Mouse (Mus musculus) stomach, embryonic 15.5 days (tissue): ENCODE data around the gene Hemk1. TPM values are rescaled to one million over a fixed set of nuclear protein-coding genes. Genes with fewer than 3 reads are reported as not detected.

Experiments
- ATAC-seq: fragments of 200-750 bp; cut with Nextera tagmentation; 2 replicates; pipeline ENCODE4 v1.8.0; 2017; ENCODE audit warnings: low read depth, moderate number of reproducible peaks, moderate TSS enrichment; ENCODE audit not compliant: insufficient read depth, low FRiP score
- H3K27ac ChIP-seq: fragments of 300-500 bp; sonication (generic); 2 replicates; pipeline ENCODE4 v1.5.1; 2015; ENCODE audit warnings: mild to moderate bottlenecking, inconsistent platforms
- H3K27me3 ChIP-seq: fragments of 300-500 bp; sonication (generic); replicated peaks from 2 replicates; pipeline ENCODE4 v1.6.1; 2015; ENCODE audit warnings: inconsistent platforms
- H3K36me3 ChIP-seq: fragments of 300-500 bp; sonication (generic); 2 replicates; pipeline ENCODE4 v1.6.1; 2015; ENCODE audit warnings: inconsistent platforms
- H3K4me1 ChIP-seq: fragments of 300-500 bp; sonication (generic); 2 replicates; pipeline ENCODE4 v1.6.1; 2015; ENCODE audit warnings: inconsistent platforms
- H3K4me2 ChIP-seq: fragments of 300-500 bp; sonication (generic); 2 replicates; pipeline ENCODE4 v1.6.1; 2015; ENCODE audit warnings: mild to moderate bottlenecking, inconsistent platforms
- H3K4me3 ChIP-seq: fragments of 300-500 bp; sonication (generic); replicated peaks from 2 replicates; pipeline ENCODE4 v1.5.1; 2015; ENCODE audit warnings: inconsistent platforms
- H3K9ac ChIP-seq: fragments of 300-500 bp; sonication (generic); 2 replicates; pipeline ENCODE4 v1.6.1; 2015; ENCODE audit warnings: inconsistent platforms
- H3K9me3 ChIP-seq: fragments of 300-500 bp; sonication (generic); 2 replicates; pipeline ENCODE4 v1.6.1; 2016; ENCODE audit warnings: inconsistent platforms
- WGBS: fragments of 180-500 bp; shearing (Covaris S2); methylation state at CpG from one replicate; pipeline ENCODE4 v1.1.7; 2015; 5-methylcytosine and 5-hydroxymethylcytosine counted together
- polyA plus RNA-seq: library from polyadenylated mRNA; unstranded; fragments of >200 nt; fragmentation: Nextera tagmentation; extraction: Ambion mirVana; gene quantifications from 2 replicates; pipeline ENCODE4 v1.2.1, GENCODE M21; 2015

The Hemk1 gene
- polyA plus RNA-seq, 1 experiment from 2014 or later = 10.6 TPM

GRCm38 (mm10) chr9:107288105-107288650 lies 50.0 kb downstream of the Hemk1 start:
- peak overlapping the region; percentile 90 for H3K4me2 ChIP-seq
- H3K27ac ChIP-seq = peak overlapping the region; percentile 7; the same call in 1 of the 2 replicates
- H3K27me3 ChIP-seq = peaks cover 2% of the 10 kb centered on the region; the same call in 1 of the 2 replicates
- ATAC-seq = no peak
- H3K36me3 ChIP-seq = no peaks in the 10 kb centered on the region
- H3K9ac ChIP-seq = no peak overlapping the region
- H3K4me1 ChIP-seq = peaks cover 13% of the 10 kb centered on the region
- WGBS = 85% methylated on average over 14 of the region's 14 CpGs
- H3K4me3 ChIP-seq = peak overlapping the region; percentile 59
- no peaks in the 10 kb centered on the region for H3K9me3 ChIP-seq

GRCm38 (mm10) chr9:107287294-107287693 lies 50.9 kb downstream of the Hemk1 start:
- no peaks in the 10 kb centered on the region for H3K27me3 ChIP-seq
- no peak overlapping the region for H3K9ac ChIP-seq
- peak overlapping the region; percentile 90; the same call in 1 of the 2 replicates for H3K4me2 ChIP-seq
- no peaks in the 10 kb centered on the region for H3K9me3 ChIP-seq
- no peak overlapping the region for H3K4me3 ChIP-seq
- peaks cover 13% of the 10 kb centered on the region for H3K4me1 ChIP-seq
- ATAC-seq = no peak
- H3K27ac ChIP-seq = no peak overlapping the region
- WGBS = 60% methylated on average over 2 of the region's 2 CpGs
- H3K36me3 ChIP-seq = no peaks in the 10 kb centered on the region

- Histone ChIP-seq H3K27ac (peak overlapping the region; percentile 57), H3K36me3 (no peaks in the 10 kb centered on the region)
- WGBS = 15% methylated on average over 3 of the region's 3 CpGs
These were observed 53.1 kb downstream of the Hemk1 start for GRCm38 (mm10) chr9:107285009-107285408.

GRCm38 (mm10) chr9:107282951-107283350 lies 55.2 kb downstream of the Hemk1 start:
- H3K4me3 ChIP-seq = no peak overlapping the region
- no peaks in the 10 kb centered on the region for H3K9me3 ChIP-seq
- H3K4me2 ChIP-seq = no peak overlapping the region
- no peaks in the 10 kb centered on the region for H3K27me3 ChIP-seq
- no peaks in the 10 kb centered on the region for H3K36me3 ChIP-seq
- ATAC-seq = no peak
- peaks cover 26% of the 10 kb centered on the region for H3K4me1 ChIP-seq
- no peak overlapping the region for H3K9ac ChIP-seq
- 82% methylated on average over 9 of the region's 9 CpGs for WGBS
- H3K27ac ChIP-seq = no peak overlapping the region

More at GRCm38 (mm10) chr9:107285009-107285408, 53.1 kb downstream of the Hemk1 start:
- 0 out of 2 replicates have a peak overlapping the region, but pooled peaks have one; percentile 21 for H3K4me2 ChIP-seq
- no peak overlapping the region for H3K4me3 ChIP-seq
- H3K9ac ChIP-seq = no peak overlapping the region
- peaks cover 23% of the 10 kb centered on the region for H3K4me1 ChIP-seq
- H3K27me3 ChIP-seq = no peaks in the 10 kb centered on the region
- no peaks in the 10 kb centered on the region for H3K9me3 ChIP-seq
- ATAC-seq = no peak

- no peak overlapping the region for H3K4me3 ChIP-seq
- H3K36me3 ChIP-seq = no peaks in the 10 kb centered on the region
- WGBS = 85% methylated on average over 5 of the region's 5 CpGs
- peaks cover 26% of the 10 kb centered on the region for H3K4me1 ChIP-seq
- no peaks in the 10 kb centered on the region for H3K27me3 ChIP-seq
- H3K4me2 ChIP-seq = no peak overlapping the region
- no peak overlapping the region; the same call in 1 of the 2 replicates for H3K27ac ChIP-seq
- no peak for ATAC-seq
- H3K9me3 ChIP-seq = no peaks in the 10 kb centered on the region
- H3K9ac ChIP-seq = no peak overlapping the region
These were observed 56.7 kb downstream of the Hemk1 start for GRCm38 (mm10) chr9:107281241-107281987.

GRCm38 (mm10) chr9:107280322-107281027 lies 57.7 kb downstream of the Hemk1 start:
- Histone ChIP-seq H3K4me3 (peak overlapping the region; percentile 11; the same call in 1 of the 2 replicates), H3K9ac (no peak overlapping the region), H3K27ac (peak overlapping the region; percentile 80), H3K27me3 (no peaks in the 10 kb centered on the region), H3K4me1 (peaks cover 26% of the 10 kb centered on the region), H3K9me3 (no peaks in the 10 kb centered on the region), H3K4me2 (peak overlapping the region; percentile 43), H3K36me3 (no peaks in the 10 kb centered on the region)
- peak; percentile 27; the same call in 1 of the 2 replicates for ATAC-seq
- 47% methylated on average over 13 of the region's 13 CpGs for WGBS

- peak; percentile 51; the same call in 1 of the 2 replicates for ATAC-seq
- Histone ChIP-seq H3K9ac (no peak overlapping the region), H3K4me3 (peak overlapping the region; percentile 11; the same call in 1 of the 2 replicates), H3K9me3 (no peaks in the 10 kb centered on the region), H3K36me3 (no peaks in the 10 kb centered on the region), H3K4me2 (peak overlapping the region; percentile 43), H3K4me1 (peaks cover 24% of the 10 kb centered on the region), H3K27me3 (no peaks in the 10 kb centered on the region), H3K27ac (peak overlapping the region; percentile 80)
- 21% methylated on average over 16 of the region's 16 CpGs for WGBS
These were observed 58.5 kb downstream of the Hemk1 start for GRCm38 (mm10) chr9:107279378-107280321.

GRCm38 (mm10) chr9:107278527-107279377 lies 59.4 kb downstream of the Hemk1 start:
- H3K4me3 ChIP-seq = no peak overlapping the region

GRCm38 (mm10) chr9:107278126-107278525 lies 60.0 kb downstream of the Hemk1 start:
- Histone ChIP-seq H3K9ac (no peak overlapping the region), H3K27me3 (no peaks in the 10 kb centered on the region), H3K9me3 (no peaks in the 10 kb centered on the region), H3K27ac (no peak overlapping the region), H3K4me1 (peaks cover 24% of the 10 kb centered on the region), H3K4me3 (no peak overlapping the region), H3K36me3 (no peaks in the 10 kb centered on the region), H3K4me2 (no peak overlapping the region)
- WGBS = 51% methylated on average over 4 of the region's 4 CpGs
- ATAC-seq = no peak

More at GRCm38 (mm10) chr9:107278527-107279377, 59.4 kb downstream of the Hemk1 start:
- Histone ChIP-seq H3K4me2 (no peak overlapping the region), H3K9ac (no peak overlapping the region), H3K9me3 (no peaks in the 10 kb centered on the region), H3K27me3 (no peaks in the 10 kb centered on the region), H3K4me1 (peaks cover 24% of the 10 kb centered on the region), H3K27ac (peak overlapping the region; percentile 80), H3K36me3 (no peaks in the 10 kb centered on the region)
- ATAC-seq = peak; percentile 75
- 48% methylated on average over 8 of the region's 8 CpGs for WGBS

GRCm38 (mm10) chr9:107277603-107278002 lies 60.5 kb downstream of the Hemk1 start:
- H3K4me1 ChIP-seq = peaks cover 24% of the 10 kb centered on the region
- H3K4me2 ChIP-seq = no peak overlapping the region
- H3K9ac ChIP-seq = no peak overlapping the region
- H3K27me3 ChIP-seq = no peaks in the 10 kb centered on the region
- no peak for ATAC-seq
- no peaks in the 10 kb centered on the region for H3K36me3 ChIP-seq
- no peak overlapping the region for H3K27ac ChIP-seq
- no peaks in the 10 kb centered on the region for H3K9me3 ChIP-seq
- H3K4me3 ChIP-seq = no peak overlapping the region
- WGBS = 79% methylated on average over 7 of the region's 7 CpGs
